Mouse (Mus musculus) gastrocnemius, postnatal 10 days (tissue): Measurements from ENCODE around the gene Hacd3. TPM values are rescaled to one million over a fixed set of nuclear protein-coding genes. Genes with fewer than 3 reads are reported as not detected.
"Not testable (repeated sequence)": the region's sequence is repeated elsewhere in the genome, so short reads cannot be mapped to it uniquely, and the experiment has no call there.

ENCODE experiments used
- DNase-seq: peaks from one replicate; pipeline ENCODE4 v3.0.0; 2021; ENCODE audit warnings: mixed read lengths
- total RNA-seq, 2 experiments: library from RNA; stranded (reverse); gene quantifications; 2 replicates each; pipeline ENCODE4 v1.2.3; 2021

The Hacd3 gene
- total RNA-seq, 2 experiments from 2014 or later = 14.4 to 16.7 TPM

GRCm38 (mm10) chr9:65016978-65017827, 4.3 kb downstream of the Hacd3 start:
- no peak for DNase-seq

GRCm38 (mm10) chr9:65016241-65016977, 5.1 kb downstream of the Hacd3 start:
- DNase-seq = no peak

GRCm38 (mm10) chr9:65015461-65016222, 5.9 kb downstream of the Hacd3 start:
- no peak for DNase-seq

- peak; percentile 39 for DNase-seq
These were observed 10.2 kb downstream of the Hacd3 start for GRCm38 (mm10) chr9:65011304-65011703.

GRCm38 (mm10) chr9:65010632-65011031, 10.9 kb downstream of the Hacd3 start:
- DNase-seq = no peak

GRCm38 (mm10) chr9:65005737-65006136, 15.8 kb downstream of the Hacd3 start:
- DNase-seq = no peak

- no peak for DNase-seq
These were observed 20.0 kb downstream of the Hacd3 start for GRCm38 (mm10) chr9:65001481-65001880.

GRCm38 (mm10) chr9:64995464-64995863, 26.0 kb downstream of the Hacd3 start:
- DNase-seq = not testable (repeated sequence)

GRCm38 (mm10) chr9:64990291-64990690, 31.2 kb downstream of the Hacd3 start:
- DNase-seq = no peak

GRCm38 (mm10) chr9:64988443-64988842, 33.0 kb downstream of the Hacd3 start:
- DNase-seq = no peak

GRCm38 (mm10) chr9:64987651-64988050, 33.8 kb downstream of the Hacd3 start:
- no peak for DNase-seq

- no peak for DNase-seq
These were observed 35.7 kb downstream of the Hacd3 start for GRCm38 (mm10) chr9:64985807-64986206.

GRCm38 (mm10) chr9:64985037-64985794, 36.3 kb downstream of the Hacd3 start:
- no peak for DNase-seq

- no peak for DNase-seq
These were observed 39.6 kb downstream of the Hacd3 start for GRCm38 (mm10) chr9:64981904-64982303.

GRCm38 (mm10) chr9:64980548-64980947, 40.9 kb downstream of the Hacd3 start:
- DNase-seq = no peak

- DNase-seq = no peak
These were observed 60.5 kb downstream of the Hacd3 start for GRCm38 (mm10) chr9:64960978-64961320.

GRCm38 (mm10) chr9:64960117-64960977, 61.1 kb downstream of the Hacd3 start, which contains the start of gene Ints14:
Gene Ints14 (plus strand): TSS chr9:64960905.
- peak; percentile 95 for DNase-seq

- no peak for DNase-seq
These were observed 64.2 kb downstream of the Hacd3 start for GRCm38 (mm10) chr9:64957276-64957675.

- no peak for DNase-seq
These were observed 65.2 kb downstream of the Hacd3 start for GRCm38 (mm10) chr9:64956337-64956736.

GRCm38 (mm10) chr9:64953190-64953589, 68.3 kb downstream of the Hacd3 start:
- no peak for DNase-seq

GRCm38 (mm10) chr9:64952055-64952454, 69.4 kb downstream of the Hacd3 start:
- DNase-seq = no peak
